Mouse (Mus musculus) megakaryocyte progenitor cell, adult 5-6 weeks (primary cell): ENCODE measurements around the gene Slc34a3. TPM values are rescaled to one million over a fixed set of nuclear protein-coding genes. Genes with fewer than 3 reads are reported as not detected.
"Not testable (repeated sequence)": the region's sequence is repeated elsewhere in the genome, so short reads cannot be mapped to it uniquely, and the experiment has no call there.

ENCODE experiments used
- ATAC-seq: replicated peaks from 2 replicates; pipeline ENCODE4 v1.8.0; 2016; ENCODE audit warnings: mild to moderate bottlenecking, moderate TSS enrichment, inconsistent platforms; ENCODE audit not compliant: poor library complexity
- total RNA-seq, 2 experiments: library from RNA; stranded (forward) in 1 of 2; stranded (reverse) in 1 of 2; fragments of 157-497, 149-512 nt in 1 of 2; fragments of 200-1000 nt in 1 of 2; gene quantifications; 2 replicates each; pipeline versions ENCODE4 v1.2.3 to v1.2.4; 2015 to 2017

The Slc34a3 gene
- not detected in 2 replicates for total RNA-seq (2015)
- not detected in 2 replicates for total RNA-seq (2017)

DNA sequence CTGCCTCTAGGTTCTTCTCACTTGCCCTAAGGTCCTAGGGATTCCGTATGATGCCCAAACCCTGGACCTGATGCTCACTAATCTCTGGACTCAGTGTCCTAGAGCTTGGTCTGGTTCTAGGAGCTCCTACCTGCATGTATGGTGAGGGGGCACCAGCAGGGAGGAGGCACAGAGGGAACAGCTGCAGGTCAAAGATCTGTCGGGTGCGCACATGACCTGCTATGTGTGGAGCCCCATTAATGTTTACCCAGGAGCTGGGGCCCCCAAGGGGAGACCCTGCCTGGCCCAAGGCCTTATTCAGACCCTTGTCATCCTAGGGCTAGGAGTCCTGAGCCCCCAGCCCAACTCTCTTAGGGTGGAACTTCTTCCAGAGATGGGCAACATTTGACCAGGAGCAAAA, at the start of gene Slc34a3:
Gene Slc34a3, minus strand, starts transcription at position 315 of the 400 bp plus-strand sequence.
- no peak for ATAC-seq

DNA sequence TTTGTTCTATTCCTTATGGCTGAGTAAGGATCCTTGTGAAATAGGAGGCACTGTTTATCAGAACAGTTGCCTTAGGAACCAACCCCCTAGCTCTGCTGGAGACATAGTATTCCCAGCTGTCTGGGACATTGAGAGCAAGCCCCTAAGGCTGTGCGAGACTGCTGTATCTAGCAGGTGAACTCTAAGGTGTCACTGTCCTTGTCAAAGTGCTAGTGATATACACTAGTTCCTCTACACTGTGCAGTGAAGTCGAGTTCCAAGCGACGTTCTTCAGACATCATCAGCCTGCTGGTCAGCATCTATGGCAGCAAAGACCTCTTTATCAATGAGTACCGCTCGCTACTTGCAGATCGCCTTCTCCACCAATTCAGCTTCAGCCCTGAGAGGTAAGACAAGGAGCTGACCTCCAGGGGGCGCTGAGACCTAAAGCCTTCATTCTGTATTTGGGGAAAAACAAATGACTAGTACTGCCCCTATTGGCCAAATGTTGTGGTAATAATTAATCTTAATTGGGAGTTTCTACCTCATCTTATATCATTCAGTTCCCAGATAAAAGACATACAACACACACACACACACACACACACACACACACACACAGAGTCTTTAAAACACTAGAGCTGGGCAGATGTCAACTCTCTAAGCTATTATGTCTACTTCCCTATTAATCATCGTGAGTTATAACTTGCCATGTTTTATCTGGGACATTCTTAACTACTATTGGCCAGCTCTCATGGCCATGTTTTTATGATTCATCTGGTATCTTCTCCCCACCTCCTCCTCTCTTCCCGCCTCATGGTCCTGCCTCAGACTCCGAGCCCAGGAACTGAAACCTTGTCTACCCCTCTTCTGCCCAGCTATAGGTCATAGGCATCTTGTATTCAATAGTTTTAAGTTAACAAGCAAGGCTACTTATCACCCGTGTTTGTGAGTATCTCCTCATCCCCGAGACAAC, 45.0 kb upstream of the Slc34a3 start:
- ATAC-seq: peak; percentile 99

DNA sequence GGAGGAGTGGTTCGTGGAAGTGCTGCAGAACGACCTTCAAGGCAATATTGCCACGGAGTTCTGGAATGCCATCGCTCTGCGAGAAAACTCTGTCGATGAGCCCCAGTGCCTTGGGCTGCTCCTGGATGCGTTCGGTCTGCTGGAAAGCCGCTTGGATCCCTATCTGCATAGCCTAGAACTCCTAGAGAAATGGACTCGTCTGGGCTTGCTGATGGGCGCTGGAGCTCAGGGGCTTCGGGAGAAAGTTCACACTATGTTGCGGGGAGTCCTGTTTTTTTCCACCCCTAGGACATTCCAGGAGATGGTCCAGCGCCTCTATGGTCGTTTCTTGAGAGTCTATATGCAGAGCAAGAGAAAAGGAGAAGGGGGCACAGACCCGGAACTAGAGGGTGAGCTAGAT, 38.8 kb upstream of the Slc34a3 start:
- ATAC-seq: no peak

DNA sequence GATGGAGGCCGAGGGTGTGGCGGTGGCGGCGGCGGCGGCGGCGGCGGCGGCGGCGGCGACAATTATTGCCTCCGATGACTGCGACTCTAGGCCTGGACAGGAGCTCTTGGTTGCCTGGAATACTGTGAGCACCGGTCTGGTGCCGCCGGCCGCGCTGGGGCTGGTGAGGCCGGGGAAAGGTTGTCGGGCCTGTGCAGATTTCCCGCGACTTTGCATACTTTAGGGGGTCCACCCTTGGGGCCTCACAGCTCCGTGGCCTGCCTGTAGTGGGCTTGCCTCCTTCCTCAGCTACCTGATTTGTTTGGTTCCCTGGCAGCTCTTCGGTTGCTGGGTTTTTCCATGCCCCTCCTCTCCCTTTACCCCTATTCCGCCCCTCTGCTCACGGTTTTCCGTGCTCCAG, 38.4 kb upstream of the Slc34a3 start:
- ATAC-seq: no peak

DNA sequence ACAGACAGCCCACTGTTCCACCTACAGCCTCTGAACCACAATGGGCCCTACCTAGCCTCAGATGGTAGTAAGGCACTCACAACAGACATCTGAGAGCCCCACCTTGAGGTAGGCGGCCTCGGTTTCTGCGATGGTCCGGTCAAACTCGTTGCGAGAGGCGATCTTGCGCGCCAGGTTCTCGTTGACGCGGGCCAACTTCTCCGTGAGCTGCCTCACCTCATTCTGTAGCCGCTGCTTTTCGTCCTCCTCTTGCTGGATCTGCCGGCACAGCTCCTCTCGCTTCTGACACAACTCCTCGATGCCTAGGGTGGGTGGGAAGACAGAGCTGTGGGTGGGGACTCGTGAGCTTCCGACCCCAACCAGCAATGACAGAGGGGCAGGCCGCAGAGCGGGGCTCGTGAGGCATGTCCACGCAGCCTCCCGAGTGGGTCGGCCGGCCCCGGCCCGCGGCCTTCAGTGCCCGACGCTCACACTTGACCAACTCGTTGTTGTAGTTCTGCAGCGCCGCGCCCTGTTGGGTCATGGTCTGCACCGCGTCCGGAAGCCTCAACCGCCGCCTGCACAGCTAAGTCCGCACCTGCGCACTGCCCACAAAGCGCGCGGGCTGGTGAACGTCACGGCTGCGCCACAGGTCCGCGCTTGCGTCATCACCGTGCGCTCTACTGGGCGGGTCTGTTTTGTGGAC, 37.8 kb upstream of the Slc34a3 start, which contains the start of the genes Ssna1 and Anapc2:
Gene Ssna1, minus strand, starts transcription at position 612 of the 685 bp plus-strand sequence.
Gene Anapc2, plus strand, starts transcription at position 652 of the 685 bp plus-strand sequence.
- ATAC-seq: peak; percentile 97

DNA sequence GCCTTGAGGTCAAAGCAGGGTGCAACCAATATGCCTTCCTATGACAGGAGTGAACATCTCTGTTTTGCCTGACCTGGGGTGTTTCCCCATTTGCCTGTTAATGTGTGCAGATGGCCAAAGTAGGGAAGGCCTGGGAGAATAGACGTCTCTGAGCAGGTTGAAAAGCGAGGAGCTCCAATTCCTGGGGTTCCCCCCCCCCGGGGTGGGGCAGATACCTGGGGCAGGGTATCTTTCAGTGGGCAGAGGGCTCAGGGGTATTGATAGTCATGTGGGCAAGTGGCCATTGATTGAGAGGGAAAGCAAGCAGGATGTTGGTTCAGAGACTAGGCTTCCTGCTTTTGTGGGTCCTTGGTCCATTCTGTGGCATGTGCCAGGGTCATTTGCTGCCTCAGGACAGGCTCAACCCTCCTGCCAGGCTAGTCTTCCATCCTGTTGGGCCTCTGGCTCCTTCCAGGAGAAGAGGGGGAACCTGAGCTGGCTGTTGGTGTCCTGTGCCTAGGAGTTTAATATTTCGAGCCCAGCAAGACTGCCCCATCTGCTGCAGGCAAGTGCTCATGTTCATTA, 33.7 kb upstream of the Slc34a3 start:
- no peak for ATAC-seq

DNA sequence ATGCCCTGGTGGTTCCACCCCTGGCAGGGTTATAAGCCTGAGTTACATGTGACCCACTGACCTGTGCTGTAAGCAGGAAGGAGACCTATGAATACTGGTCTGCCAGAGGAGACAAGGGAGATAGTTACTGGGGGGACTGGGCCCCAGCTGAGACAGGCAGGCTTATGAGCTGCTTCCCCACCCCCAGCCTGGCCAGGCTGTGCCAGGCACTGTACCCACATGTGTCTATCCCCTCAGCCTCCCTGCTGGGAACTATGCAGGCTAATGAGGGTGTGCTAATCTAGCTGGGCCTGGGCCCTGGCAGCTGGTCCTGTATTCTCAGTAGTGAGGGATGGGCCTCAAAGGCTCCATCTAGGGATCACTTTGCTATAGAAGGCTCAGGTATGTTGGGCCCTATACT, 33.1 kb upstream of the Slc34a3 start:
- no peak for ATAC-seq

DNA sequence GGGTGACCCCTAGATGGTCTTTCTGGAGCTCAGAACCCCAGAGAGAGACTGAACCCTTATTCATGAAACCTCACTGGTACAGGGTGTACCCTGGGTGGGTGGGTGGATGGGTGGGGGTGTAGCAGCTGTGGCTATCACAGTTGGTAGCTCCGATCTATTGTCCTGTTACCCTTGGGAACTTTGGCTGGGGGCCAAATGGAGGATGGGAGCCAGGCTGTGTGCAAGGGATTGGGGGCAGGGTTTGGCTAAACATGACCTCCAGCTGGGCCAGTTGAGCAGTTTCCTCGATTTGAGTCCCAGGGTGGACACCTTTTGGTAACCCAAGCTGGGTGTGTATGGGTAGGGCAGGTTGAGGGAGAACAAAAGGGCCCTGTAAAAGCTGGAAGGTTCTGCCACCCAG, 32.6 kb upstream of the Slc34a3 start:
- ATAC-seq: no peak

DNA sequence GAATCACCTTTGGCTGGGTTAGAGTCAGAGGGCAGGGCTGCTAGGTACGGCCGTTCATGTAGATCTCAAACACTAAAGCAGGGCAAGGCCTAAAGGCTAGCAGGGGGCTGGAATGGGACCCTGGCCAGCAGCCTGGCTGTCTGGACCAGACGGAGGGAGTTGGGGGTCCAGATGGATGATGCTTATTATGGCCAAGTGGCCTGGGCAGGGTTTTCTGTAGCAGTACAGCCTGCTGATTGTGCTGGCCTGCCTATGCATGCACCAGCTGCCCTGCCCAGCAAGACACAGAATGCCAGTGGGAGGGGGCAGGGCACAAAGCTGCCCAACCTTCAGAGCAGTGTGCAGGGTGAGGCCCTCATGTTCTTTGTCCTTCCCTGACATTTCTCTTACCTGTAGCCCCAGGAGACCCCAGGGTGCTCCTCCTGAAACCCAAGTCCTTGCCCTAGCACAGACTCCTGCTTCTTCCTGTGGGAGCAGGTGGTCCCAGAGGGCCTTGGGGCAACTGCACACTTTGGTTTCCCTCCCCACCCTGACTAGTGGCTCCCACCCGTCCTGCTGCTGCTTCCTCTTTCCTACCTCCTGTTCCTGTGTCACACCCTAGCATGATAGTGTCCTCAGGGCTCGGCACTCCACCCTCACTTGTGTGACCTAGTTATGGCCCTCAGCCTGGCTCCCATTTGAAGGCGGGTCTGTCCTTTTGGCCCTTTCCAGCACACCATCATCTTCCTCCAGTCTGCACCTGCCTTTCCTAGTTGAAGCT, 31.9 kb upstream of the Slc34a3 start:
- peak; percentile 41 for ATAC-seq

DNA sequence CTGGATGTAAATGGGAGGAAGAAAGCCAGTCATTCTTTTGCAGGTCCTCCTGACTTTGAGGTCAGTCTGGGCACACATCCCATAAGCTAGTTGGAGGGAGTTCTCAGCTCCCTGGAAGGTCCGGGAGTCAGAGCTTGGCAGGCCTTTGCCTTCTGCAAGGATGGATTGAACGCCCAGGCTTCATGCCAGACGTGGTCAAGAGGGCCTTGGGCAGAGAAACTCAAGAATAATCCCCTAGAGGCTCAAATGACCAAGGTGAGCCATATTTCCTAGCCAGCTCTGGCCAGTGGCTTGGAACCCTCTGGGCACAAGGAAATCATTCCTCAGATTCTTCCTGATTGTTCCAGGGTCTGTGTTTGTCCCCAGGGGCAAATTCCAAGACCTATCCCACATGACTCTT, 30.7 kb upstream of the Slc34a3 start:
- ATAC-seq: no peak

DNA sequence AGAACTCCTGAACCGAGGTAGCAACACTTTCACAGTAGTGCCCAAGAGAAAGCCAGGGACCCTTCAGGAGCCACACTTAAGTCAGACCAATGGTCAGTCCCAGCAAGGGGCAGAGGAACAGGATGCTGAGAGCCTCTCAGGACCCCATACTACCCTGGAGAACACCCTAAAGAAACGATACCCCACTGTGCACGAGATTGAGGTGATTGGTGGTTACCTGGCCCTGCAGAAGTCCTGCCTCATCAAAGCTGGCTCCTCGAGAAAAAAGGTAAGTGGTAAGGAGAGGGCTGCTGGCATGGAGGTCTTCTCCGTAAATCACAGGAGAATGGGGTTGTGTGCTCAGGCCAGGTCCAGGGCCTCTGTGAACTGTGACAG, 30.1 kb upstream of the Slc34a3 start:
- no peak for ATAC-seq

DNA sequence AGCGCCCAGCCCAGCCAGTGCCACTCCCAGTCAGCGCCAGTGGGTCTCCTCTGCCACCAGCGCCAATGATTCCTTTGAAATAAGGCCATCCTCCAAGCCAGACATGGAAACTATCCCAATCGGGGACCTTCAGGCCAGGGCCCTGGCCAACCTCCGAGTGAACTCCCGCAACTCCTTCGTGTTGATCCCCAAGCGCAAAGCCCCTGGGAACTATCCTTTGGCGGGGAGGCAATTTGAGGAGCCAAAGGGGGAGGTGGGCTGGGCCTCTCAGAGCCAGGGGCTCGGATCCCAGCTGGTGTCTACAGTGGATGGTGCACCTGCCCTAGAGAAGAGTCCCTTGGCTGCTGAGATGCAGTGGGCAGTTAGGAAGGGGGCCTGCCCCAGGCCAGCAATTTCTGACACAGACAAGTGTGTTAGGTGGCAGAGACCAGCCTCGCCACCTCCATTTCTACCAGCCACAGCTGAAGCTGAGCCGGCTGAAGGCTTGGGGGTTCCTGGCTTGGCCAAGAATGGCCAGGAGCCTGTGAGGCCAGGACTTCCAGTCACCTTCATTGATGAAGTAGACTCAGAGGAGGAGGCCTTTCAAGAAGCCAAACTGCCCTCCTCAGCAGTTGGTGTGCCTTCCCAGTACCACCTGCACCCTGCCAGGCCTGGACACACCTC, 29.6 kb upstream of the Slc34a3 start:
- ATAC-seq: no peak

DNA sequence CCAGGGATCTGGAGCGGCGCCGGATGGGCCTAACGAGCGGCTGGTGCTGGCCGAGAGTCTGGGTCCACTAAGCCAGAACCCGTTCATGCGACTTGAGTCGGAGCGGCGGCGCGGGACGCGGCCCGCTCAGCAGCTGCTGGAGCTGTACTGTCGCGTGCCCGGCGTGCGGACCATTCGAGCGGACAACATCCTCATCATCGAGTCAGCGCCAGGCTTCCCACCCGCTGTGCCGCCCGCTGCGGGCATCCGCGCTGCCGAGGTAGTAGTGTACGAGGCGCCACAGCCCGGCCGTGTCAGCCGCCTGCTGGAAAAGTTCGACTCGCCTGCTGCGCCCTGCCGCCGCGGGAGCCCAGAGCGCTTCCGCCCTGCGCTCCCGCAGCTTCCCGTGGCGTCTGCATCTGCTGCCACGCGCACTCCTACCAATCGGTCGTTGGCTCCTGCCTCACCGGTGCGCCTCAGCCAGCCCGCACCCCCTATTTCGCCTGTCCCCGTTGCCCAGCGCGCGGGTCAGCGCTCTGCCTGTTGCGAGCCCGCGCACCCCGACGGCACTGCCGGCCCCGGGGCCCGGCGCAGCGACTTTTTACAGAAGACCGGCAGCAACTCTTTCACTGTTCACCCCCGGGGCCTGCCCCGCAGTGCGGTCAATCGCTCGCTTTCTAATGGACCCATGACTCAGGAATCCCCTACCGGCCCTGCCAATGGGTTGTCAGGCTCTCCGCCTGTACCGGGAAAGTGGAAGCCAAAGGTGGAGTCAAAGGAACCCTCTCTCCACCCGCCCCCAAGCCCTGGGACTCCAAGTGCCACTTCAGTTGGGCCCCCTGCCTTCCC, 28.8 kb upstream of the Slc34a3 start:
- peak; percentile 15 for ATAC-seq

DNA sequence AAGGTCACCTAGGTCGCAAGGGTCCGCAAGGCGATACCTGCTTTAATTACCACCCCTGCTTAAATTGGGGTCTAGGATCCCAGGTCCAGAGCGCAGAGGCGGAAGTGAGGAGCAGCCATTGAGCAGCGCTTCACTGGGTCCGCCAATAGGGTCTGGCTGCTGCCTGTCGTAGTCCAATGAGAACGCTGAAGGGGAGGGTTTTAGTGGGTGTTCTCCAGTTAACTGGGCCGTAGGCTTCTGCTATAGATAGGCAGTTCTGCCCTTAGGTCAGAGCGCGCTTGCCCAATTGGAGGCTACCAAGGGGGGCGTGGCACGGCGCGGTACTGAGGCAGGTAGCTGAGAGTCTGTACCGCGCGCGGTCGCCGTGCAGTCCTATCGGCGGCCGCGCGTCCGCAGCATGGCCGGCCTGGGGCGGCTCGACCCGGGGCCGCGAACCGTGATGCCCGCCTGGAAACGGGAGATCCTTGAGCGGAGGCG, 28.2 kb upstream of the Slc34a3 start, which contains the start of gene Tprn:
Gene Tprn, plus strand, starts transcription at position 328 of the 477 bp plus-strand sequence.
- peak; percentile 97 for ATAC-seq

DNA sequence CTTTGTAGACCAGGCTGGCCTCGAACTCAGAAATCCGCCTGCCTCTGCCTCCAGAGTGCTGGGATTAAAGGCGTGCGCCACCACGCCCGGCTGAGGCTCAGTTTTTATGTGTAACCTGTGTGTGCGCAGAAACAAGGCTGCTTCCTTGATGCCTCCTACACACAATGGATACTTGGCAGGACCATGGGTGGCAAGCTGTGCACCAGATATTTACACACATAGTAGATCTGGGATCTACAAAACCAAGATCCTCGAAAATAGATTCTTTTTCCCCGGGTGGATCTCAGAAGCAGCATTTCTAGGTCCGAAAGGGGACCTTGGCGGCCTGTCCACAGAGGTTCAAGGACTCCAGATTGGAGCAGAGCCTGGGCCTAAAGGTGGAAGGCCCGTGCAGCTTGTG, 27.7 kb upstream of the Slc34a3 start:
- no peak for ATAC-seq

DNA sequence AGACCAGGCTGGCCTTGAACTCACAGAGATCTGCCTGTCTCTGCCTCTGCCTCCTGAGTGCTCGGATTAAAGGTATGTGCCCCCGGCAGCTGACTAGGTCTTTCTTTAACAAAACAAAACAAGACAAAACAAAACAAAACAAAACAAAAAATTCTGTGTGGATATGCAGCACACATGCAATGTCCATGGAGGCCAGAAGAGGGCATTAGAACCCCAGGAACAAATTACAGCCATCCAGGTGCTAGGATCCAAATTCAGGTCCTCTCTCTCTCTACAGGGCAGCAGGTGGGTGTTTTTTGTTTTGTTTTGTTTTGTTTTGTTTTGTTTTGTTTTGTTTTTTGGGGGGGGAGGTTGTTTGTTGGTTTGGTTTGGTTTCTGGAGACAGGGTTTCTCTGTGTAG, 24.7 kb upstream of the Slc34a3 start:
- no peak for ATAC-seq

DNA sequence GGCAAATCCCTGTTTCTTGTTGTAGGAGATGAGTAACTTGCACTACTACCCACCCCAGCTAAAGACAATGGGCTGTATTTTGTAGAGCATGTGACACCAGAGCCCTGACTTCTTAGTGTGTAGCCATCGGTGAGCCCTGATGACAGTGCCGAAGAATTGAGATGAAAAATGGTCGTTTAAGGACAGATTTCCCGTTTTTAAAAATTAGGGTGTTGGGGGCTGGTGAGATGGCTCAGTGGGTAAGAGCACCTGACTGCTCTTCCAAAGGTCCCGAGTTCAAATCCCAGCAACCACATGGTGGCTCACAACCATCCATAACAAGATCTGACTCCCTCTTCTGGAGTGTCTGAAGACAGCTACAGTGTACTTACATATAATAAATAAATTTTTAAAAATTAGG, 23.1 kb upstream of the Slc34a3 start:
- ATAC-seq: not testable (repeated sequence)

DNA sequence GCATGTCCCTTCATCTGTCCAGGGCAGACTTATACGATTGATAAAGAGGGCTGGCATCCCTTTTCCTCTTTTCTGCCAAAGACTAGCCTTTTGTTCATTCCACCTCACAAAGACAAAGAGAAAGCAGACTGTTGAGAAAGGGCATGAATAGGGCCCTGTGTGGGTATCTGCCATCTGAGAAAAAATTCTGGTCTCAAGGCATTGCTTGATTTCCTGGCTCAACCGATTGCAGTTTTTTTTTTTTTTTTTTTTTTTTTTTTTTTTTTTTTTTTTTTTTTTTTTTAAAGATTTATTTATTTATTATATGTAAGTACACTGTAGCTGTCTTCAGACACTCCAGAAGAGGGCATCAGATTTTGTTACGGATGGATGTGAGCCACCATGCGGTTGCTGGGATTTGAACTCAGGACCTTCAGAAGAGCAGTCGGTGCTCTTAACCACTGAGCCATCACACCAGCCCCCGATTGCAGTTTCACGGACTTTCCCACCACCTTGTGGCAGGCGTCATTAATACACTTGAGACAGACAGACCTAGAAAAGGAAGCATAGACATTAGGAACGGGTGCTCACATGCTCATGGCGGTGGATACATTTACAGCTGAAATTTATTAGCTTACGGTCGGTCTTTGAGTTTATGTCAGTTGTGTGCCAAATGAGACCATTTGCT, 22.4 kb upstream of the Slc34a3 start:
- peak; percentile 76 for ATAC-seq
